Comparison of ENCODE assay signal across 15 mouse cellular contexts in the genomic region with DNA sequence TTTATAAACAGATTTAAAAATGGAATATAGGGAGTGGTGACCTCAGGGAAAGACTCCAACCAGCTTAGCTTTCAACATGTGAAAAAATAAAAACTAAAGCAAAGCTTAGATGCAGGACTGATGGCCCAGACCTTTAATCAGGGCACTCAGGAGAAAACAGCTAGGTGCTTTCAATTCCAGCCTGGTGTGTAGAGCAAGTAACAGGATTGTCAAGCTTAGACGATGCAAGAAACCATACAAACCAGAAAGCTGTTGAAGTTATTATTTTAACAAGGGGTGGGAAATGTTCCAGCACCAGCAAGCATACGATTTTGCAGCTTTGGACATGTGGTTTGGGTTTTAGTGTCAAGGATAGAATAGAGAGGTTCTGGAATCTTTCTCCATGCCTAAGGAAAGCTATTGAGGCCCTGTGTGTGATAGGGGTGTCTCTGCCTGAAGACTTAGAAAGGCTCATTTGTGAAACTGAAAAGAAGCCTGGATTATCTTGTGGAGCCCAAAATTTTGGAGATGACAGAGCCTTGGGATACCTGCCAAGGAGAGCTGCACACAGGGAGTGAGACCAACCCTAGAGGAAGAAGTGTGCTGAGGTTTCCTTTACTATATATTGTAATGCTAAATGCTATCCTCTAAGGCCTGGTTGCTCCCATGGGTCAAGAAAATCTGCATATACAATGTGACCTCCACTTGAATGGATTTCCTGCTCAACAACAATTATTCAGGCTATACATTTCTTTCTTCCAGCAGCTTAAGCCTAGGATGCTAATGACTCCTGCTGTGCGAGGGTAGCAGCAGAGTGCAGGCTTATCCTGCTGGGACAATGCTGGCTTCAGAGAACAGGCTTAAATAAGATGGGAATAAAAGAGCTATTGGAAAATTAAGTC.
DNase-seq lines count a peak whose midpoint lies in the region; ATAC-seq and TF ChIP-seq lines count a peak whose summit lies in the region.
"Had no signal": no experiment of that assay in that cellular context is flagged by ENCODE, and none has a peak within 500 bp of the region (broad histone marks: within the 10 kb centered on the region; RNA-seq: fewer than 3 reads in every experiment).

No protein-coding gene starts in this region.

- in situ Hi-C loops in ES-E14 (cut with MboI; ENCODE audit: low sequenced_read_pairs in 2 of 2, unreplicated experiment in 2 of 2), result no loop called here

- H3K4me2 ChIP-seq in midbrain, embryonic 11.5 days, result no peak overlapping the region
- H3K4me2 ChIP-seq: intestine, embryonic 15.5 days; liver, embryonic 15.5 days had no signal

- peak; percentile 14 to 19 for DNase-seq in cerebellum, postnatal 25 days
- DNase-seq in ES-E14 (ENCODE audit: low read depth, low spot score), result peak; percentile 58
- DNase-seq in embryo, embryonic 9.5 days (ENCODE audit: extremely low spot score), result peak; percentile 22
- peak; percentile 93 for DNase-seq in midbrain, embryonic 11.5 days (ENCODE audit: low spot score, missing footprints)
- no peak for DNase-seq in left cerebral cortex, adult 18-20 months (ENCODE audit: low spot score in 2 of 2)
- DNase-seq in spleen, adult 12 weeks (ENCODE audit: low spot score), result no peak
- no peak for DNase-seq in kidney, postnatal 10 days
- DNase-seq: heart, postnatal 14 days; kidney, postnatal 25 days; right cerebral cortex, postnatal 25 days; thymus, adult 18-20 months had no signal

- H3K9ac ChIP-seq in ES-E14 (ENCODE audit: insufficient read depth, low read depth, low read length, poor library complexity, severe bottlenecking), result no peak overlapping the region
- no peak overlapping the region for H3K9ac ChIP-seq in midbrain, embryonic 11.5 days (ENCODE audit: low read length)
- H3K9ac ChIP-seq: intestine, embryonic 15.5 days; liver, embryonic 15.5 days had no signal

- H3K4me1 ChIP-seq in ES-E14 (ENCODE audit: control insufficient read depth in 2 of 2, insufficient read depth in 2 of 2, low read length in 2 of 2, poor library complexity in 1 of 2), result peaks cover 2 to 14% of the 10 kb centered on the region in 2 experiments; a peak in 3 of 4 replicates
- H3K4me1 ChIP-seq in midbrain, embryonic 11.5 days (ENCODE audit: control insufficient read depth, insufficient read depth, low read length), result peaks cover 6% of the 10 kb centered on the region; the same call in 1 of the 2 replicates
- H3K4me1 ChIP-seq: intestine, embryonic 15.5 days; liver, embryonic 15.5 days had no signal

- no peaks in the 10 kb centered on the region for H3K9me3 ChIP-seq in ES-E14 (ENCODE audit: control insufficient read depth, insufficient read depth, low read depth, low read length)
- H3K9me3 ChIP-seq in midbrain, embryonic 11.5 days (ENCODE audit: control insufficient read depth, low read length), result no peaks in the 10 kb centered on the region
- H3K9me3 ChIP-seq: intestine, embryonic 15.5 days; liver, embryonic 15.5 days had no signal

- peak overlapping the region; percentile 57; the same call in 1 of the 2 replicates for H3K27ac ChIP-seq in ES-E14 (ENCODE audit: insufficient read depth, low read depth, low read length, poor library complexity, severe bottlenecking)
- peak overlapping the region; percentile 12; the same call in 1 of the 2 replicates for H3K27ac ChIP-seq in midbrain, embryonic 11.5 days (ENCODE audit: low read depth, low read length)
- H3K27ac ChIP-seq: intestine, embryonic 15.5 days; liver, embryonic 15.5 days had no signal

- H3K36me3 ChIP-seq in ES-E14 (ENCODE audit: control insufficient read depth, insufficient read depth, low read length, poor library complexity, severe bottlenecking), result no peaks in the 10 kb centered on the region
- H3K36me3 ChIP-seq in midbrain, embryonic 11.5 days (ENCODE audit: control insufficient read depth, insufficient read depth, low read length), result no peaks in the 10 kb centered on the region
- H3K36me3 ChIP-seq: intestine, embryonic 15.5 days; liver, embryonic 15.5 days had no signal

- no peak for ATAC-seq in cerebellum, adult (ENCODE audit: insufficient number of reproducible peaks, low FRiP score, low TSS enrichment)
- peak; percentile 98 for ATAC-seq in midbrain, embryonic 11.5 days (ENCODE audit: low FRiP score)
- ATAC-seq: intestine, embryonic 15.5 days had no signal

- no peak overlapping the region for H3K4me3 ChIP-seq in ES-E14 (ENCODE audit: insufficient read depth in 1 of 2, low read depth in 1 of 2, low read length in 2 of 2, poor library complexity in 1 of 2, severe bottlenecking in 1 of 2)
- no peak overlapping the region for H3K4me3 ChIP-seq in midbrain, embryonic 11.5 days (ENCODE audit: low read depth, low read length)
- H3K4me3 ChIP-seq: erythroblast, embryonic 14.5 days; intestine, embryonic 15.5 days; liver, embryonic 15.5 days had no signal

- WGBS in midbrain, embryonic 11.5 days, result 5% methylated on average over 3 of the region's 3 CpGs

- H3K27me3 ChIP-seq in midbrain, embryonic 11.5 days (ENCODE audit: control insufficient read depth, insufficient read depth, low read length), result no peaks in the 10 kb centered on the region
- H3K27me3 ChIP-seq: intestine, embryonic 15.5 days; liver, embryonic 15.5 days had no signal

TF ChIP-seq in ES-E14, 5 proteins besides CTCF, POLR2A, EP300 and RAD21:
- no peak for TF ChIP-seq CHD2 (IDR thresholded peaks at IDR 0.05; ENCODE audit: low read depth, low read length)
- TF ChIP-seq MAFK (IDR thresholded peaks at IDR 0.05; ENCODE audit: insufficient read depth, low read depth, low read length), result no peak
- no peak for TF ChIP-seq HCFC1 (IDR thresholded peaks at IDR 0.05; ENCODE audit: borderline replicate concordance, insufficient read depth, low read length)
- no peak for TF ChIP-seq ZNF384 (IDR thresholded peaks at IDR 0.05; ENCODE audit: low read depth, low read length)
- no peak for TF ChIP-seq ZC3H11A (IDR thresholded peaks at IDR 0.05; ENCODE audit: borderline replicate concordance, low read depth, low read length)

Comparison
In these comparisons a context has a peak if more than half of its experiments do, and no peak if none do; other contexts are left out.
1. DNase-seq: peak in cerebellum, postnatal 25 days (2 of 2), ES-E14 (single experiment), embryo, embryonic 9.5 days (single experiment) and midbrain, embryonic 11.5 days (single experiment); none in left cerebral cortex, adult 18-20 months (0 of 2), spleen, adult 12 weeks (single experiment) and kidney, postnatal 10 days (single experiment).